9 mouse cellular contexts compared by ENCODE assay signal in genomic region chr6:49716520-49716919, GRCm38 (mm10).
DNase-seq lines count a peak whose midpoint lies in the region; ATAC-seq and TF ChIP-seq lines count a peak whose summit lies in the region.
"Had no signal": no experiment of that assay in that cellular context is flagged by ENCODE, and none has a peak within 500 bp of the region (broad histone marks: within the 10 kb centered on the region; RNA-seq: fewer than 3 reads in every experiment).

No protein-coding gene starts in this region.

- TF ChIP-seq CTCF in heart, postnatal 0 days (IDR thresholded peaks at IDR 0.05; ENCODE audit: low read depth), result peak; percentile 47
- TF ChIP-seq CTCF in CH12.LX (conservative IDR thresholded peaks at IDR 0.05 in 1 of 2, IDR thresholded peaks at IDR 0.05 in 1 of 2; ENCODE audit: low read depth in 2 of 2, low read length in 2 of 2), result peak in 1 of 2 experiments; percentile 26; a peak in 1 of 4 replicates

- no peaks in the 10 kb centered on the region for H3K27me3 ChIP-seq in heart, postnatal 0 days (ENCODE audit: control insufficient read depth, insufficient read depth, low read length)
- H3K27me3 ChIP-seq in CH12.LX (replicated peaks), result no peaks in the 10 kb centered on the region
- H3K27me3 ChIP-seq: embryonic facial prominence, embryonic 13.5 days had no signal

- no peak overlapping the region for H3K4me3 ChIP-seq in heart, postnatal 0 days (ENCODE audit: low read depth, low read length)
- no peak overlapping the region for H3K4me3 ChIP-seq in CH12.LX (replicated peaks in 1 of 3; ENCODE audit: low read depth in 2 of 3, low read length in 2 of 3, poor library complexity in 1 of 3)
- H3K4me3 ChIP-seq: embryonic facial prominence, embryonic 13.5 days had no signal

- no peak for ATAC-seq in heart, postnatal 0 days (ENCODE audit: insufficient read depth, low read depth)
- 0 out of 2 replicates have a peak, but pooled peaks have one; percentile 22 for ATAC-seq in common myeloid progenitor, adult 5-6 weeks (replicated peaks; ENCODE audit: low read depth, poor library complexity, severe bottlenecking)

- DNase-seq in heart, postnatal 0 days (ENCODE audit: low spot score), result peak; percentile 21
- DNase-seq in heart, postnatal 25 days (ENCODE audit: low spot score), result no peak
- peak; percentile 2 for DNase-seq in CH12.LX (ENCODE audit: extremely low read depth)
- peak; percentile 9 to 21 for DNase-seq in layer of hippocampus, adult 8-10 months (ENCODE audit: low spot score in 2 of 2)
- no peak for DNase-seq in urinary bladder, postnatal 14 days (ENCODE audit: low spot score)
- no peak for DNase-seq in spleen, postnatal 36 days (ENCODE audit: low spot score in 2 of 2)
- no peak for DNase-seq in cerebellum, adult 9-10 months

- H3K4me1 ChIP-seq in heart, postnatal 0 days (ENCODE audit: control insufficient read depth, insufficient read depth), result no peaks in the 10 kb centered on the region
- H3K4me1 ChIP-seq in CH12.LX (ENCODE audit: control insufficient read depth in 1 of 2, insufficient read depth in 2 of 2), result no peaks in the 10 kb centered on the region

- no peak overlapping the region for H3K27ac ChIP-seq in heart, postnatal 0 days (ENCODE audit: low read depth)
- H3K27ac ChIP-seq in CH12.LX (ENCODE audit: insufficient read depth, low read depth), result no peak overlapping the region
- H3K27ac ChIP-seq: embryonic facial prominence, embryonic 13.5 days had no signal

- WGBS in heart, postnatal 0 days, result 0% methylated on average over 2 of the region's 2 CpGs

- no peak overlapping the region for H3K4me2 ChIP-seq in heart, postnatal 0 days (ENCODE audit: low read depth, low read length)
- no peak overlapping the region for H3K4me2 ChIP-seq in CH12.LX (ENCODE audit: insufficient read depth, low read depth, poor library complexity, severe bottlenecking)
- H3K4me2 ChIP-seq: embryonic facial prominence, embryonic 13.5 days had no signal

- intact Hi-C loops in heart, postnatal 25 days (cut with DNase I), result no loop called here

- H3K36me3 ChIP-seq in heart, postnatal 0 days (replicated peaks; ENCODE audit: control insufficient read depth, insufficient read depth, low read length), result no peaks in the 10 kb centered on the region
- H3K36me3 ChIP-seq in CH12.LX (replicated peaks in 1 of 2; ENCODE audit: control insufficient read depth in 1 of 2, insufficient read depth in 1 of 2, low read length in 1 of 2), result no peaks in the 10 kb centered on the region
- H3K36me3 ChIP-seq: embryonic facial prominence, embryonic 13.5 days had no signal

- TF ChIP-seq RAD21 in CH12.LX (IDR thresholded peaks at IDR 0.05; ENCODE audit: low read depth, low read length), result no peak; the same call in 1 of the 2 replicates

- TF ChIP-seq POLR2A in CH12.LX (IDR thresholded peaks at IDR 0.05; ENCODE audit: low read depth, low read length), result no peak

- H3K9me3 ChIP-seq in heart, postnatal 0 days (replicated peaks; ENCODE audit: control insufficient read depth, low read length), result no peaks in the 10 kb centered on the region
- H3K9me3 ChIP-seq in CH12.LX (replicated peaks; ENCODE audit: low read length), result no peaks in the 10 kb centered on the region
- H3K9me3 ChIP-seq: embryonic facial prominence, embryonic 13.5 days had no signal

- H3K79me2 ChIP-seq in CH12.LX (replicated peaks; ENCODE audit: control insufficient read depth, extremely low read depth, insufficient read depth, poor library complexity, severe bottlenecking), result no peaks in the 10 kb centered on the region

- no peak overlapping the region for H3K9ac ChIP-seq in heart, postnatal 0 days (replicated peaks; ENCODE audit: low read depth, low read length)
- H3K9ac ChIP-seq in CH12.LX (ENCODE audit: insufficient read depth, low read depth), result no peak overlapping the region
- H3K9ac ChIP-seq: embryonic facial prominence, embryonic 13.5 days had no signal

- no peak for TF ChIP-seq EP300 in heart, postnatal 0 days (IDR thresholded peaks at IDR 0.05; ENCODE audit: low read depth)
- no peak for TF ChIP-seq EP300 in CH12.LX (IDR thresholded peaks at IDR 0.05; ENCODE audit: low read length)

- dilution Hi-C loops in CH12.LX (cut with MboI; ENCODE audit: extremely low pct_ligation_motif_present, extremely low pct_unique_long_range_greater_than_20kb, low sequenced_read_pairs), result no loop called here

- in situ Hi-C loops in CH12.LX (cut with MboI; ENCODE audit: low pct_ligation_motif_present, low pct_unique_long_range_greater_than_20kb, low sequenced_read_pairs), result no loop called here

TF ChIP-seq in CH12.LX, 34 proteins besides CTCF, POLR2A, EP300 and RAD21:
- TF ChIP-seq SMC3 (IDR thresholded peaks at IDR 0.05; ENCODE audit: low read depth, low read length) (peak; percentile 38), MEF2A (IDR thresholded peaks at IDR 0.05; ENCODE audit: borderline replicate concordance, low read depth, low read length) (no peak), GABPA (IDR thresholded peaks at IDR 0.05; ENCODE audit: insufficient replicate concordance, low read depth, low read length) (no peak)

Comparison
In these comparisons a context has a peak if more than half of its experiments do, and no peak if none do; other contexts are left out.
1. DNase-seq: peak in heart, postnatal 0 days (single experiment), CH12.LX (single experiment) and layer of hippocampus, adult 8-10 months (2 of 2); none in heart, postnatal 25 days (single experiment), urinary bladder, postnatal 14 days (single experiment), spleen, postnatal 36 days (0 of 2) and cerebellum, adult 9-10 months (single experiment).